Mouse (Mus musculus) neural tube, embryonic 11.5 days (tissue): ENCODE measurements around the gene Krtap16-1. TPM values are rescaled to one million over a fixed set of nuclear protein-coding genes. Genes with fewer than 3 reads are reported as not detected.

Experiments
- ATAC-seq: fragments of 200-750 bp; cut with Nextera tagmentation; 2 replicates; pipeline ENCODE4 v1.8.0; 2017; ENCODE audit warnings: moderate number of reproducible peaks, mild to moderate bottlenecking, moderate TSS enrichment, moderate library complexity; ENCODE audit not compliant: insufficient read depth, low FRiP score, low TSS enrichment
- DNase-seq: peaks from one replicate; pipeline ENCODE4 v3.0.0-alpha.2; 2015; ENCODE audit warnings: low spot score
- H3K27ac ChIP-seq: fragments of 300-500 bp; sonication (generic); 2 replicates; pipeline ENCODE4 v1.5.1; 2014; ENCODE audit warnings: low read depth, mild to moderate bottlenecking, low read length
- H3K27me3 ChIP-seq: fragments of 300-500 bp; sonication (generic); 2 replicates; pipeline ENCODE4 v1.6.1; 2014; ENCODE audit warnings: mild to moderate bottlenecking, low read length, mixed read lengths; ENCODE audit not compliant: control insufficient read depth, insufficient read depth
- H3K36me3 ChIP-seq: fragments of 300-500 bp; sonication (generic); 2 replicates; pipeline ENCODE4 v1.6.1; 2014; ENCODE audit warnings: mild to moderate bottlenecking, low read length, moderate library complexity, mixed read lengths; ENCODE audit not compliant: control insufficient read depth, insufficient read depth
- H3K4me1 ChIP-seq: fragments of 300-500 bp; sonication (generic); 2 replicates; pipeline ENCODE4 v1.6.1; 2014; ENCODE audit warnings: low read length, mixed read lengths; ENCODE audit not compliant: control insufficient read depth, insufficient read depth
- H3K4me2 ChIP-seq: fragments of 300-500 bp; sonication (generic); 2 replicates; pipeline ENCODE4 v1.6.1; 2014; ENCODE audit warnings: low read depth, mild to moderate bottlenecking, moderate library complexity
- H3K4me3 ChIP-seq: fragments of 300-500 bp; sonication (generic); 2 replicates; pipeline ENCODE4 v1.5.1; 2014; ENCODE audit warnings: low read depth, low read length
- H3K9ac ChIP-seq: fragments of 300-500 bp; sonication (generic); 2 replicates; pipeline ENCODE4 v1.6.1; 2014; ENCODE audit warnings: mild to moderate bottlenecking, low read length
- H3K9me3 ChIP-seq: fragments of 300-500 bp; sonication (generic); 2 replicates; pipeline ENCODE4 v1.6.1; 2016; ENCODE audit warnings: low read length; ENCODE audit not compliant: control insufficient read depth
- WGBS: fragments of 180-500 bp; shearing (Covaris S2); extraction: QIAGEN DNeasy Blood & Tissue Kit; methylation state at CpG from one replicate; pipeline ENCODE4 v1.1.7; 2014; 5-methylcytosine and 5-hydroxymethylcytosine counted together
- polyA plus RNA-seq: library from polyadenylated mRNA; unstranded; fragments of >200 nt; fragmentation: Nextera tagmentation; extraction: Ambion mirVana; gene quantifications from 2 replicates; pipeline ENCODE4 v1.2.1, GENCODE M21; 2014

Krtap16-1 gene
- polyA plus RNA-seq, 1 experiment from 2014 or later = 0.20 TPM

GRCm38 (mm10) chr11:99985291-99986092 lies 905 bp downstream of the Krtap16-1 start:
- H3K27ac ChIP-seq = no peak overlapping the region
- no peak for DNase-seq
- ATAC-seq = no peak
- H3K27me3 ChIP-seq = no peaks in the 10 kb centered on the region
- no peaks in the 10 kb centered on the region for H3K9me3 ChIP-seq
- H3K4me1 ChIP-seq = no peaks in the 10 kb centered on the region
- H3K36me3 ChIP-seq = no peaks in the 10 kb centered on the region
- WGBS = 79% methylated on average over 20 of the region's 20 CpGs
- no peak overlapping the region for H3K9ac ChIP-seq
- no peak overlapping the region for H3K4me2 ChIP-seq
- H3K4me3 ChIP-seq = no peak overlapping the region

GRCm38 (mm10) chr11:99983442-99983841 lies 3.0 kb downstream of the Krtap16-1 start:
- no peak for DNase-seq
- no peaks in the 10 kb centered on the region for H3K4me1 ChIP-seq
- H3K4me2 ChIP-seq = no peak overlapping the region
- no peaks in the 10 kb centered on the region for H3K36me3 ChIP-seq
- no peak for ATAC-seq
- H3K27me3 ChIP-seq = no peaks in the 10 kb centered on the region
- WGBS = 91% methylated on average over 1 of the region's 1 CpGs
- H3K4me3 ChIP-seq = no peak overlapping the region
- no peak overlapping the region for H3K9ac ChIP-seq
- no peak overlapping the region for H3K27ac ChIP-seq
- no peaks in the 10 kb centered on the region for H3K9me3 ChIP-seq

GRCm38 (mm10) chr11:99982731-99983130 lies 3.7 kb downstream of the Krtap16-1 start:
- no peak overlapping the region for H3K9ac ChIP-seq
- H3K36me3 ChIP-seq = no peaks in the 10 kb centered on the region
- no peak overlapping the region for H3K4me3 ChIP-seq
- H3K27me3 ChIP-seq = no peaks in the 10 kb centered on the region
- H3K9me3 ChIP-seq = no peaks in the 10 kb centered on the region
- H3K27ac ChIP-seq = no peak overlapping the region
- DNase-seq (no peak), ATAC-seq (no peak)
- H3K4me1 ChIP-seq = no peaks in the 10 kb centered on the region
- WGBS = 90% methylated on average over 9 of the region's 9 CpGs
- no peak overlapping the region for H3K4me2 ChIP-seq

- ATAC-seq = no peak
Measured at GRCm38 (mm10) chr11:99978953-99979352, 7.4 kb downstream of the Krtap16-1 start, which contains the start of gene Krtap29-1. Gene Krtap29-1 (minus strand): TSS chr11:99979053.

GRCm38 (mm10) chr11:99965961-99966360 lies 20.4 kb downstream of the Krtap16-1 start:
- ATAC-seq (no peak), DNase-seq (no peak)
- H3K27ac ChIP-seq = no peak overlapping the region
- H3K9me3 ChIP-seq = no peaks in the 10 kb centered on the region
- no peaks in the 10 kb centered on the region for H3K27me3 ChIP-seq
- H3K4me3 ChIP-seq = no peak overlapping the region
- no peaks in the 10 kb centered on the region for H3K4me1 ChIP-seq
- no peak overlapping the region for H3K4me2 ChIP-seq
- no peaks in the 10 kb centered on the region for H3K36me3 ChIP-seq
- WGBS = 69% methylated on average over 2 of the region's 2 CpGs
- H3K9ac ChIP-seq = no peak overlapping the region

More at GRCm38 (mm10) chr11:99978953-99979352, 7.4 kb downstream of the Krtap16-1 start, which contains the start of gene Krtap29-1:
- H3K9me3 ChIP-seq = no peaks in the 10 kb centered on the region
- H3K4me3 ChIP-seq = no peak within 1 kb of the TSS
- no peak within 1 kb of the TSS for H3K4me2 ChIP-seq
- no peak within 1 kb of the TSS for H3K27ac ChIP-seq
- no peaks in the 10 kb centered on the region for H3K36me3 ChIP-seq
- no peaks in the 10 kb centered on the region for H3K27me3 ChIP-seq
- DNase-seq = no peak
- WGBS = 65% methylated on average over 5 of the region's 5 CpGs
- H3K9ac ChIP-seq = no peak within 1 kb of the TSS
- H3K4me1 ChIP-seq = no peaks in the 10 kb centered on the region

- H3K9ac ChIP-seq = no peak overlapping the region
Measured at GRCm38 (mm10) chr11:99964213-99964612, 22.2 kb downstream of the Krtap16-1 start.

GRCm38 (mm10) chr11:99948175-99948574 lies 38.2 kb downstream of the Krtap16-1 start, which contains the start of gene Krtap9-5:
Gene Krtap9-5 (plus strand): TSS chr11:99948475.
- DNase-seq = no peak
- H3K4me2 ChIP-seq = no peak within 1 kb of the TSS
- no peaks in the 10 kb centered on the region for H3K27me3 ChIP-seq
- no peaks in the 10 kb centered on the region for H3K4me1 ChIP-seq
- ATAC-seq = no peak
- 83% methylated on average over 2 of the region's 2 CpGs for WGBS
- H3K27ac ChIP-seq = no peak within 1 kb of the TSS
- no peaks in the 10 kb centered on the region for H3K9me3 ChIP-seq
- no peaks in the 10 kb centered on the region for H3K36me3 ChIP-seq
- H3K4me3 ChIP-seq = no peak within 1 kb of the TSS
- no peak within 1 kb of the TSS for H3K9ac ChIP-seq

More at GRCm38 (mm10) chr11:99964213-99964612, 22.2 kb downstream of the Krtap16-1 start:
- DNase-seq = no peak
- Histone ChIP-seq H3K9me3 (no peaks in the 10 kb centered on the region), H3K36me3 (no peaks in the 10 kb centered on the region), H3K4me2 (no peak overlapping the region), H3K4me3 (no peak overlapping the region), H3K27ac (no peak overlapping the region), H3K27me3 (no peaks in the 10 kb centered on the region), H3K4me1 (no peaks in the 10 kb centered on the region)
- 45% methylated on average over 6 of the region's 6 CpGs for WGBS
- ATAC-seq = no peak

GRCm38 (mm10) chr11:99937751-99938264 lies 48.6 kb downstream of the Krtap16-1 start:
- Histone ChIP-seq H3K4me1 (no peaks in the 10 kb centered on the region), H3K36me3 (no peaks in the 10 kb centered on the region), H3K9me3 (no peaks in the 10 kb centered on the region), H3K9ac (no peak overlapping the region), H3K4me3 (no peak overlapping the region), H3K4me2 (no peak overlapping the region), H3K27ac (no peak overlapping the region), H3K27me3 (no peaks in the 10 kb centered on the region)
- 86% methylated on average over 9 of the region's 9 CpGs for WGBS
- DNase-seq = no peak
- ATAC-seq = no peak

GRCm38 (mm10) chr11:99935991-99936390 lies 50.4 kb downstream of the Krtap16-1 start, which contains the start of gene Krtap31-2:
Gene Krtap31-2 (plus strand): TSS chr11:99936291.
- H3K9me3 ChIP-seq = no peaks in the 10 kb centered on the region
- no peak within 1 kb of the TSS for H3K9ac ChIP-seq
- H3K4me2 ChIP-seq = no peak within 1 kb of the TSS
- ATAC-seq = no peak
- H3K27me3 ChIP-seq = no peaks in the 10 kb centered on the region
- no peak within 1 kb of the TSS for H3K27ac ChIP-seq
- H3K4me1 ChIP-seq = no peaks in the 10 kb centered on the region
- no peak for DNase-seq
- H3K4me3 ChIP-seq = no peak within 1 kb of the TSS
- 90% methylated on average over 1 of the region's 1 CpGs for WGBS
- H3K36me3 ChIP-seq = no peaks in the 10 kb centered on the region
